Mouse (Mus musculus) spleen, postnatal 14 days (tissue): ENCODE data around the gene 4933424G06Rik.

Source experiments
- DNase-seq, 2 experiments: peaks; one replicate each; pipeline ENCODE4 v3.0.0; 2021 to 2022; ENCODE audit warnings: low spot score in 2 of 2

The 4933424G06Rik gene

GRCm38 (mm10) chr1:36769951-36770350 is 60.0 kb downstream of the 4933424G06Rik start:
- no peak for DNase-seq

GRCm38 (mm10) chr1:36770998-36771397 is 61.0 kb downstream of the 4933424G06Rik start:
- DNase-seq = no peak

GRCm38 (mm10) chr1:36772198-36772934 is 62.4 kb downstream of the 4933424G06Rik start:
- DNase-seq = no peak

GRCm38 (mm10) chr1:36780793-36781192 is 70.8 kb downstream of the 4933424G06Rik start:
- no peak for DNase-seq

GRCm38 (mm10) chr1:36782476-36782875 is 72.5 kb downstream of the 4933424G06Rik start:
- no peak for DNase-seq

GRCm38 (mm10) chr1:36784365-36785134 is 74.6 kb downstream of the 4933424G06Rik start:
- peak; percentile 41 to 69 for DNase-seq

- DNase-seq = peak in 1 of 2 experiments; percentile 4
These were observed 75.3 kb downstream of the 4933424G06Rik start for GRCm38 (mm10) chr1:36785238-36785641.

- DNase-seq = peak in 1 of 2 experiments; percentile 7
These were observed 76.4 kb downstream of the 4933424G06Rik start for GRCm38 (mm10) chr1:36786377-36786776.

GRCm38 (mm10) chr1:36789416-36789815 is 79.5 kb downstream of the 4933424G06Rik start:
- DNase-seq = no peak

- DNase-seq = no peak
These were observed 86.8 kb downstream of the 4933424G06Rik start for GRCm38 (mm10) chr1:36796711-36797110.

- no peak for DNase-seq
These were observed 87.5 kb downstream of the 4933424G06Rik start for GRCm38 (mm10) chr1:36797481-36797880.

GRCm38 (mm10) chr1:36800379-36801011 is 90.5 kb downstream of the 4933424G06Rik start:
- no peak for DNase-seq

GRCm38 (mm10) chr1:36804259-36804658 is 94.3 kb downstream of the 4933424G06Rik start:
- DNase-seq = no peak

GRCm38 (mm10) chr1:36804833-36805232 is 94.9 kb downstream of the 4933424G06Rik start:
- no peak for DNase-seq

- DNase-seq = no peak
These were observed 96.4 kb downstream of the 4933424G06Rik start for GRCm38 (mm10) chr1:36806181-36806905.

- no peak for DNase-seq
These were observed 97.1 kb downstream of the 4933424G06Rik start for GRCm38 (mm10) chr1:36807086-36807485.
